Mouse (Mus musculus): ENCODE measurements around the gene Slc2a4. TPM values are rescaled to one million over a fixed set of nuclear protein-coding genes. Genes with fewer than 3 reads are reported as not detected.

Gene Slc2a4
- polyA plus RNA-seq, 1 experiment from 2014 or later, result 17.2 TPM

DNA sequence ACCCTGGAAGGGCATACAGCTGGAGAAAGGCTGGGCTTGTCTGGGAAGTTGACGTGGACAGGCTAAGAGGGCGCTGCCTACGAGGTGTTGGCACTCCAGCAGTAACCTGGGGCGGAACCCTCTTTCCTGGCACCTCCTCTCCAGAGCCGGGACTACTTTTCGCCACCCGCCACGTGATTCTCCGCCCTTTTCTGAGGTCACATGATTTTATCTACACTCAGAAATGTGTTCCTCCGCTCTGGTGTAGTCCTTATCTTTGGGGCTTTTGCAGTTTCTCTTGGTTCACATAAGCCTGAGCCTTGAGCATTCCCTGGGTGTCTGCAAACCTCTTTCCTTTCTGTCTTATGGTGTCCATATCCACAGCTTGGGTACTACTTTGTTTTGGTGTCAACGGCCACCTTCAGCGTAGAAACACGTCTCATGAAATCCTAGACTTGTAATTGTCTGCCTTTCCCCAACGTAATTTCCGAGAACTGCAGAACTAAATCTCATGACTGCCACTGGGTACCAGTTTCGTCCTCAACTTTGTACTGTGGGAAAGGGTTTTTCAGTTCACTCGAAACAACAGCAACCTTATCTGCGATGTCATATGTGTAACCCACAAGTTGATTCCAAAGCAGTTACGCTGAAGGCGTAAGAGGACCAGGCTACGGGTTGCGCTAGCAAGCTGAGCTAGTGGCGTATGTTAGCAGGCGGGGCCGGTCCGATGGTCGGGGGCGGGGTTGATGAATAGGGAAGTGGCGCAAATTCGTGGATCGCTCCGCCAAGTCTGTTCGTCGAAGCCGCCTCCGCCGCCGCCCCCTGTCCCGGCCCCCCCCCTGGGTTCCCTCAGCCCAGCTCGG lies 43.1 kb upstream of the Slc2a4 start, which contains the start of gene Gabarap:
Gabarap (plus strand) TSS at position 294 of the 842 bp plus-strand sequence.
- peak; percentile 80 for ATAC-seq (ENCODE audit: low read depth)
- H3K27me3 ChIP-seq (ENCODE audit: control insufficient read depth, insufficient read depth, low read depth, low read length), result no peaks in the 10 kb centered on the region
- H3K9ac ChIP-seq (ENCODE audit: low read length), result peak within 1 kb of the TSS; percentile 89
- H3K27ac ChIP-seq (ENCODE audit: low read length), result peak within 1 kb of the TSS; percentile 98
- peaks cover 47% of the 10 kb centered on the region for H3K36me3 ChIP-seq (ENCODE audit: control insufficient read depth, insufficient read depth, low read length)
- peak within 1 kb of the TSS; percentile 85 for H3K4me3 ChIP-seq (ENCODE audit: low read length)
- no peaks in the 10 kb centered on the region for H3K9me3 ChIP-seq (ENCODE audit: control insufficient read depth, low read length)
- H3K4me2 ChIP-seq (ENCODE audit: low read depth, low read length), result peak within 1 kb of the TSS; percentile 66
- peaks cover 9% of the 10 kb centered on the region for H3K4me1 ChIP-seq (replicated peaks; ENCODE audit: control insufficient read depth, insufficient read depth, low read length)
- WGBS, result 0% methylated on average over 40 of the region's 40 CpGs

DNA sequence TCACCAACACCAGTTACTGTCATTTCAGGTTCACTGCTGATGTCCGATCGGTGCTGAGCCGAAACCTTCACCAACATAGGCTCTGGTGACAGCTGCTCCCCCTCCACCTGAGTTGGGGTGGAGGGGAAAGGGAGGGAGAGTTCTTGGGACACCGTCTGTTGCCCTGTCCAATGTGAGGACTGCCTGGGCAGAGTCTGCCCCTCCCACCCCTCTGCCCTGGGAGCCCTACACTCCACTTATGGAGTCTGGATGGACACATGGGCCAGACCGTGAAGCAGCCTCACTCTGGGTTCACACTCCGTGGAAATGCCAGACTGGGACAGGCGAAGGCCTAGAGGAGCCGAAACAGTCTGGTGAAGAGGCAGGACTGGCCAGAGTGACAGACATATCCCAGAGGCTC lies 42.0 kb upstream of the Slc2a4 start:
- Histone ChIP-seq H3K27ac (ENCODE audit: low read length) (peak overlapping the region; percentile 98; the same call in 1 of the 2 replicates), H3K9me3 (ENCODE audit: control insufficient read depth, low read length) (no peaks in the 10 kb centered on the region), H3K4me2 (ENCODE audit: low read depth, low read length) (no peak overlapping the region), H3K36me3 (ENCODE audit: control insufficient read depth, insufficient read depth, low read length) (peaks cover 54% of the 10 kb centered on the region), H3K4me3 (ENCODE audit: low read length) (no peak overlapping the region), H3K27me3 (ENCODE audit: control insufficient read depth, insufficient read depth, low read depth, low read length) (no peaks in the 10 kb centered on the region), H3K4me1 (replicated peaks; ENCODE audit: control insufficient read depth, insufficient read depth, low read length) (peaks cover 9% of the 10 kb centered on the region), H3K9ac (ENCODE audit: low read length) (0 out of 2 replicates have a peak overlapping the region, but pooled peaks have one; percentile 36)
- WGBS, result 83% methylated on average over 8 of the region's 8 CpGs
- ATAC-seq (ENCODE audit: low read depth), result no peak

DNA sequence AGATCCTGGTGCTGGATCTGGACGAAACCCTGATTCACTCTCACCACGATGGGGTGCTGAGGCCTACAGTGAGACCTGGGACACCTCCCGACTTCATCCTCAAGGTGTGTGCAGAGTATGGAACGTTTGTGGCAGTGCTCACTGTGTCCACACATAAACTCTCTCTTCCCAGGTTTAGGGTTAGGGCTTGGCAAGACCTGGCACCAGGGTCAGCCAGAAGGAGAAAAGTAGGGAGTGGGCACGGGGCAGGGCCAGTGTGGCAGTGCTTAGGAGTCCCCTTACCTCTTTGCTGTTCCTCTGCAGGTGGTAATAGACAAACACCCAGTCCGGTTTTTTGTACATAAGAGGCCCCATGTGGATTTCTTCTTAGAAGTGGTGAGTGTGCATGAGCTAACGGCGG lies 36.4 kb upstream of the Slc2a4 start:
- H3K4me3 ChIP-seq (ENCODE audit: low read length), result no peak overlapping the region
- H3K36me3 ChIP-seq (ENCODE audit: control insufficient read depth, insufficient read depth, low read length), result peaks cover 43% of the 10 kb centered on the region
- H3K4me2 ChIP-seq (ENCODE audit: low read depth, low read length), result no peak overlapping the region
- ATAC-seq (ENCODE audit: low read depth), result no peak
- no peaks in the 10 kb centered on the region for H3K9me3 ChIP-seq (ENCODE audit: control insufficient read depth, low read length)
- no peak overlapping the region for H3K27ac ChIP-seq (ENCODE audit: low read length)
- no peaks in the 10 kb centered on the region for H3K27me3 ChIP-seq (ENCODE audit: control insufficient read depth, insufficient read depth, low read depth, low read length)
- 83% methylated on average over 8 of the region's 8 CpGs for WGBS
- peaks cover 21% of the 10 kb centered on the region for H3K4me1 ChIP-seq (replicated peaks; ENCODE audit: control insufficient read depth, insufficient read depth, low read length)
- no peak overlapping the region for H3K9ac ChIP-seq (ENCODE audit: low read length)

DNA sequence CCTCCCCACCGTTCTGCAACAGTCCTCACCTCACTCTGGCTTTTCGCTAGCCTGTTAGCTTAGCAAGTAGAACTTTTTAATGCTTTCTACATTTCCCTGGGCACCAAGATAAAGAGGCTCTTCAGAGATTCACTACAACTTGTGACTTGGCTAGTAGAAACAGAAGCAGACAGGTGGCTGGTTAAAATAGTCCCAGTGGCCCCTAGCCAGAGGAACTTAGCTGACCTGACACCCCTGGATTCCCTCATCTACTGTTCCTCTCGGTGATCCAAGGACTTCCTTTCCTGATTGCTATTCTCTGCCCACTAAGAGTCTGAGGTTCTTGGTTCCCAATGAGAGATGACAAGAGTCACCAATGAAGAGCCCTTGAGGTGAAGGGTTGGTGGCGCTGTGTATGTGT lies 35.4 kb upstream of the Slc2a4 start:
- Histone ChIP-seq H3K4me1 (replicated peaks; ENCODE audit: control insufficient read depth, insufficient read depth, low read length) (peaks cover 26% of the 10 kb centered on the region), H3K36me3 (ENCODE audit: control insufficient read depth, insufficient read depth, low read length) (peaks cover 33% of the 10 kb centered on the region), H3K27ac (ENCODE audit: low read length) (no peak overlapping the region), H3K9ac (ENCODE audit: low read length) (peak overlapping the region; percentile 100; the same call in 1 of the 2 replicates), H3K4me3 (ENCODE audit: low read length) (no peak overlapping the region), H3K9me3 (ENCODE audit: control insufficient read depth, low read length) (no peaks in the 10 kb centered on the region), H3K27me3 (ENCODE audit: control insufficient read depth, insufficient read depth, low read depth, low read length) (no peaks in the 10 kb centered on the region), H3K4me2 (ENCODE audit: low read depth, low read length) (peak overlapping the region; percentile 3; the same call in 1 of the 2 replicates)
- WGBS, result 72% methylated on average over 4 of the region's 4 CpGs
- no peak for ATAC-seq (ENCODE audit: low read depth)

DNA sequence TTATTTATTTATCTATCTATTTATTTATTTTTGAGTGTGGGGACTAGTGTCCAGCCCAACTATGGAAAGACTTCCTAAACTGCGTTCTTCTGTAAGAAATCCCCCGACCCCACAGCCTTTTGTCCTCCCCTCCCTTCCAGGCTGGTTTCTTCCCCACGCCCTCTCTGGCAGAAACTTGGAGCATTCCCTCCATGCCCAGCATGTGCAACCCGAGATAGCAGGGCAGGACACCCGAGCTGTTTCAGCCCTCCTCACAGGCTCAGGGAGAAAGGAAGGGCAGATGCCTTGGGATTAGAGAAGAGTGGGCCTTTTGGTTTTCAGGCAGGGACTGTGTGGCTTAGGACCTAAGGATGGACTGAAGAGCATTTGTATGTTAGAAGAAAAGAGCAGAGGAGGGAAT lies 34.9 kb upstream of the Slc2a4 start:
- H3K36me3 ChIP-seq (ENCODE audit: control insufficient read depth, insufficient read depth, low read length), result peaks cover 29% of the 10 kb centered on the region
- 19% methylated on average over 5 of the region's 5 CpGs for WGBS

DNA sequence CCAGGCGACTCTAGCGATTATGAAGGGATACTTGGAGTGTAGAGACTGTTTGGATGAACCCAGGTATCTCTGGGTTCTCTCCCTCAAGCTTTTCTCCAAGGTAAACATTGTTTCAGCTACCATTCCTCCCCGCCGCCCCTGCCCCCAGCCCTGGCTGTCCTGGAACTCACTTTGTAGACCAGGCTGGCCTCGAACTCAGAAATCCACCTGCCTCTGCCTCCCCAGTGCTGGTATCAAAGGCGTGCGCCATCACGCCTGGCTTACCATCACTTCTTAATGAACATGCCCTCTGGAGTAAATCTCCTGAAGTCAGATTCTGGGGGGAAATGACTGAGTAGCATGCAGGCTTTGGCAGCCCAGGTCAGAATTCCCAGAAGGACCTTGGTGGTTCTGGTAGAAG lies 34.2 kb upstream of the Slc2a4 start, which contains the start of gene Elp5:
Elp5 (minus strand) TSS at position 293 of the 400 bp plus-strand sequence.
- no peaks in the 10 kb centered on the region for H3K27me3 ChIP-seq (ENCODE audit: control insufficient read depth, insufficient read depth, low read depth, low read length)
- peak within 1 kb of the TSS; percentile 99 for H3K27ac ChIP-seq (ENCODE audit: low read length)
- H3K9me3 ChIP-seq (ENCODE audit: control insufficient read depth, low read length), result no peaks in the 10 kb centered on the region
- peak within 1 kb of the TSS; percentile 100 for H3K9ac ChIP-seq (ENCODE audit: low read length)
- no peak for ATAC-seq (ENCODE audit: low read depth)
- H3K4me2 ChIP-seq (ENCODE audit: low read depth, low read length), result peak within 1 kb of the TSS; percentile 92
- WGBS, result 37% methylated on average over 8 of the region's 8 CpGs
- H3K4me3 ChIP-seq (ENCODE audit: low read length), result peak within 1 kb of the TSS; percentile 98
- peaks cover 23% of the 10 kb centered on the region for H3K36me3 ChIP-seq (ENCODE audit: control insufficient read depth, insufficient read depth, low read length)
- peaks cover 26% of the 10 kb centered on the region for H3K4me1 ChIP-seq (replicated peaks; ENCODE audit: control insufficient read depth, insufficient read depth, low read length)

More for the DNA sequence above, 34.9 kb upstream of the Slc2a4 start:
- no peaks in the 10 kb centered on the region for H3K9me3 ChIP-seq (ENCODE audit: control insufficient read depth, low read length)
- peak overlapping the region; percentile 98 for H3K4me3 ChIP-seq (ENCODE audit: low read length)
- H3K27me3 ChIP-seq (ENCODE audit: control insufficient read depth, insufficient read depth, low read depth, low read length), result no peaks in the 10 kb centered on the region
- H3K27ac ChIP-seq (ENCODE audit: low read length), result no peak overlapping the region
- no peak for ATAC-seq (ENCODE audit: low read depth)
- H3K4me1 ChIP-seq (replicated peaks; ENCODE audit: control insufficient read depth, insufficient read depth, low read length), result peaks cover 26% of the 10 kb centered on the region
- H3K9ac ChIP-seq (ENCODE audit: low read length), result peak overlapping the region; percentile 100
- H3K4me2 ChIP-seq (ENCODE audit: low read depth, low read length), result peak overlapping the region; percentile 92

DNA sequence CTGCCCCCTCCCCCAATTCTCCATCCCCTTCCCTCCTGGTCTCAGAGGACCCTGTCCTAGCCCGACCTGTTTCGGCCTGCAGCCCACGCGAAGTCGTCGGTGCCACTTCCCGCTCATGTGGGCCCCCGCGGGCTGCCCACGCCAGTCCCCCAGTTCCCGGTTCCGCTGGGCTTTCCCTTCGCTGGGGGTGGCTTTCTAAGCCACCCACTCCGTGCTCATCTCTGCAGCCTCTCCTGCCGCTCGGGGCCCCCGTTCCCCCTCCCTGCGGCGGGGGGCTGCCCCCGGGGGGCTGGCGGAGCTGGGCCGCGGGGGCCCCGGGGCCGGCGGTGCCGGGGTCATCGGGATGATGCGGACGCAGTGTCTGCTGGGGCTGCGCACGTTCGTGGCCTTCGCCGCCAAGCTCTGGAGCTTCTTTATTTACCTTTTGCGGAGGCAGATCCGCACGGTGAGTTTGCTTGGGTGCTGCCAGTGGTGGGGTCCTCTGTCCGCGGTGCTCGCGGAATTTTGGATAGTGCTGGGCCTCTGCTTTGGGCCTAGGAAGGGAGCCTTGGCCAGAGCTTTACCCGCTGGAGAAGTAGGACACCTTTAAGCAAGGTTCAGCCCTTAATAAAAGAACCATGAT lies 33.3 kb upstream of the Slc2a4 start, which contains the start of gene Ctdnep1:
Ctdnep1 (plus strand) TSS at position 16 of the 622 bp plus-strand sequence.
- no peaks in the 10 kb centered on the region for H3K9me3 ChIP-seq (ENCODE audit: control insufficient read depth, low read length)
- peak within 1 kb of the TSS; percentile 100 for H3K9ac ChIP-seq (ENCODE audit: low read length)
- peaks cover 26% of the 10 kb centered on the region for H3K4me1 ChIP-seq (replicated peaks; ENCODE audit: control insufficient read depth, insufficient read depth, low read length)
- H3K4me2 ChIP-seq (ENCODE audit: low read depth, low read length), result peak within 1 kb of the TSS; percentile 92
- H3K4me3 ChIP-seq (ENCODE audit: low read length), result peak within 1 kb of the TSS; percentile 98
- under 1% methylated on average over 34 of the region's 43 CpGs for WGBS
- H3K27ac ChIP-seq (ENCODE audit: low read length), result peak within 1 kb of the TSS; percentile 99
- H3K27me3 ChIP-seq (ENCODE audit: control insufficient read depth, insufficient read depth, low read depth, low read length), result no peaks in the 10 kb centered on the region
- ATAC-seq (ENCODE audit: low read depth), result no peak
- peaks cover 19% of the 10 kb centered on the region for H3K36me3 ChIP-seq (ENCODE audit: control insufficient read depth, insufficient read depth, low read length)

DNA sequence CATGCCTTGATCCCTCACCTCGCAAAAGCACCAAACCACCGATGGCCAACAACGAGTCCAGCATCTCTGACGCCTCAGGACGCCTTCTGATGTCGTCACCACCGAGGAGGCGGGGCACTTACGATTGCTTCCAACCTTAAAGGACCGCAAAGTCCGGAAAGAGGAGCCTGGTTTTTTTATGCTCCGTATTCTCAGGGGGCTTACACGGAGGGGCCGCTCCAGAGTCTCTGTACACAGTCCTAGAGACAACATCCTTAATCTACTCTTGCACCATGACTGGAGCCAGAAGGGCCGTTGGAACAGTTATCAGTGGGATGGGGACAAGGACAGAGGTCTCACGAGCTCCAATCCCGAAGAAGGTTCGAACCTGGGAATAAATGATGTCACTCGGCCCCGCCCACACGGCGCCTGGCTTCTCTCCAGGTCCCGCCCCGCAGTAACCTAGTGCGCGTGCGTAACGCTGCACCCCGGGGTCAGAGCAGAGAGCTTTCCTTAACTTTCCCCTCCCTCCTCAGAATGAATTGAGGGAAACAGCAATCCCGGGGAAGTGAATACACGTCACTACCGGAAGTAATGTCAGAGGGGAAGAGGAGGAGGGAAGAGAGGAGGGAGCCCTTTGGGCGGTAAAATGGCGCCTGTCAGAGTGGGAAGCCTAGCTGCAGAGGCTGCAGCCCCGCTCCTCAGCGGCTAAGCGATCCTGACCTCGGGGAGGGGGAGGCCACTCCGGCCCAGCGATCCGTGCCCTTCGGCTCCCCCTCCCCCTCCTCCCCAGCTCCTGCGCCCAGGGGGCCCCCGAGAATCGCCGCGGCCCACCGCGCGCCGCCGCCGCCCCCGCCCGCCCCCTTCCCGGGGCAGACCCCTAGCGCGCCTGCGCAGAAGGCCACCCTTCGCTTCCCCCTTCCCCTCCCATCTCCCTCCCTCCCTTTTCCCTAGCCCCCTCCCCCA lies 32.5 kb upstream of the Slc2a4 start:
- ATAC-seq (ENCODE audit: low read depth), result peak; percentile 96
- peak overlapping the region; percentile 92 for H3K4me2 ChIP-seq (ENCODE audit: low read depth, low read length)
- H3K36me3 ChIP-seq (ENCODE audit: control insufficient read depth, insufficient read depth, low read length), result peaks cover 13% of the 10 kb centered on the region
- no peaks in the 10 kb centered on the region for H3K9me3 ChIP-seq (ENCODE audit: control insufficient read depth, low read length)
- 0% methylated on average over 34 of the region's 60 CpGs for WGBS
- peak overlapping the region; percentile 98 for H3K4me3 ChIP-seq (ENCODE audit: low read length)
- no peaks in the 10 kb centered on the region for H3K27me3 ChIP-seq (ENCODE audit: control insufficient read depth, insufficient read depth, low read depth, low read length)
- peaks cover 26% of the 10 kb centered on the region for H3K4me1 ChIP-seq (replicated peaks; ENCODE audit: control insufficient read depth, insufficient read depth, low read length)
- H3K9ac ChIP-seq (ENCODE audit: low read length), result peak overlapping the region; percentile 100
- peak overlapping the region; percentile 99 for H3K27ac ChIP-seq (ENCODE audit: low read length)

Data from lung, embryonic 16.5 days (tissue).